Mouse (Mus musculus) adrenal gland, adult 18-20 months (tissue): ENCODE measurements around the gene Trim54. TPM values are rescaled to one million over a fixed set of nuclear protein-coding genes. Genes with fewer than 3 reads are reported as not detected.
A peak's percentile ranks its signal among the peaks of the same experiment; 100 is the strongest.

ENCODE experiments used
- DNase-seq, 2 experiments: peaks; one replicate each; pipeline ENCODE4 v3.0.0; 2021 to 2022; ENCODE audit warnings: low spot score in 2 of 2
- long read RNA-seq, 2 experiments: library from polyadenylated mRNA; stranded (forward); transcript quantifications; one replicate each; pipeline ENCODE4 v2.0.0; 2021
- total RNA-seq, 2 experiments: library from RNA; stranded (reverse); gene quantifications; 1 replicate in 1 of 2; 2 replicates in 1 of 2; pipeline ENCODE4 v1.2.3; 2021

Gene Trim54
- under 1 TPM in 1 of 2 experiments, not detected in 1; 0.35 TPM for total RNA-seq
- long read RNA-seq, experiment 1, result 0 reads
- long read RNA-seq, experiment 2, partial matches to known transcripts, result 0 of 4 reads
- long read RNA-seq, experiment 2, other reads (novel, unspliced or antisense), result 1 of 4 reads

- DNase-seq, result no peak
These were observed at the start of gene Trim54 for GRCm38 (mm10) chr5:31116354-31116753. Trim54 (plus strand) TSS chr5:31116712.

GRCm38 (mm10) chr5:31069810-31070209 lies 46.7 kb upstream of the Trim54 start:
- no peak for DNase-seq

GRCm38 (mm10) chr5:31071059-31071458 lies 45.5 kb upstream of the Trim54 start:
- no peak for DNase-seq

GRCm38 (mm10) chr5:31071821-31072220 lies 44.7 kb upstream of the Trim54 start:
- no peak for DNase-seq

- no peak for DNase-seq
These were observed 43.3 kb upstream of the Trim54 start for GRCm38 (mm10) chr5:31073176-31073575.

- DNase-seq, result peak in 1 of 2 experiments; percentile 37
These were observed 40.2 kb upstream of the Trim54 start for GRCm38 (mm10) chr5:31076346-31076745.

GRCm38 (mm10) chr5:31080059-31080794 lies 36.3 kb upstream of the Trim54 start:
- DNase-seq, result no peak

GRCm38 (mm10) chr5:31080795-31081164 lies 35.7 kb upstream of the Trim54 start:
- no peak for DNase-seq

GRCm38 (mm10) chr5:31081386-31081785 lies 35.1 kb upstream of the Trim54 start:
- peak; percentile 37 to 48 for DNase-seq

GRCm38 (mm10) chr5:31082355-31082754 lies 34.2 kb upstream of the Trim54 start:
- peak in 1 of 2 experiments; percentile 64 for DNase-seq

GRCm38 (mm10) chr5:31082935-31083625 lies 33.4 kb upstream of the Trim54 start:
- no peak for DNase-seq

- no peak for DNase-seq
These were observed 32.6 kb upstream of the Trim54 start for GRCm38 (mm10) chr5:31083949-31084348.

- DNase-seq, result no peak
These were observed 29.9 kb upstream of the Trim54 start for GRCm38 (mm10) chr5:31086606-31087005.

- no peak for DNase-seq
These were observed 29.4 kb upstream of the Trim54 start for GRCm38 (mm10) chr5:31087131-31087530.

GRCm38 (mm10) chr5:31092231-31092975 lies 24.1 kb upstream of the Trim54 start:
- no peak for DNase-seq

- peak; percentile 38 to 43 for DNase-seq
These were observed 23.1 kb upstream of the Trim54 start for GRCm38 (mm10) chr5:31093151-31094041.

- no peak for DNase-seq
These were observed 22.3 kb upstream of the Trim54 start for GRCm38 (mm10) chr5:31094100-31094798.

GRCm38 (mm10) chr5:31094799-31095691 lies 21.5 kb upstream of the Trim54 start:
- peak; percentile 42 to 47 for DNase-seq
